ENCODE assay signal across 10 mouse cellular contexts in the genomic region with DNA sequence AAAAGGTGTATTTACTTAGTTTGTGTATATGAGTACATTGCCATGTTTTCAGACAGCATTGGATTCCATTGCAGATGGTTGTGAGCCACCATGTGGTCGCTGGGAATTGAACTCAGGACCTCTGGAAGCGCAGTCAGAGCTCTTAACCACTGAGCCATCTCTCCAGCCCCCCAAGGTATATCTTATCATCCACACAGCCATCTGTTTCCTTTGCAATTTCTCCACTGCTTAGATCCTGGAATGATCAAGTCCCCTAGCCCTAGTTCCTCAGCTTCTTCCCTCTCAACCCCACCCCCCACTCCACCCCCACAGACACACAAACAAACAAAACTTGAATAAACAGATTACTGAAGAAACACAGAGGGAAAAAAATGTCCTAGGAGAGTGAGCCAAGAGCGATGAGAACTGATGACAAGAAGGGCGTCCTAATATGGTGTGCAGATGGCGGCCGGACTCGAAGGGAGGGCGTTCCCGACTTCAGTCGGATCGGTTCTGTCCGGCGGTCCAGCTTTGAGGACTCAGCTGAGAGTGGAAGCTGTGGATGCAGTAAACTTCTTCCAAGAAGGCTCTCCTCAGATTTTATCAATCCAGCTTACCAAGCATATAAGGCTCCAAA.
DNase-seq lines count a peak whose midpoint lies in the region; ATAC-seq lines count a peak whose summit lies in the region.
"Had no signal": no experiment of that assay in that cellular context is flagged by ENCODE, and none has a peak within 500 bp of the region (broad histone marks: within the 10 kb centered on the region; RNA-seq: fewer than 3 reads in every experiment).

No protein-coding gene starts in this region.

- H3K4me3 ChIP-seq in embryonic facial prominence, embryonic 10.5 days = no peak overlapping the region
- no peak overlapping the region for H3K4me3 ChIP-seq in midbrain, embryonic 16.5 days (ENCODE audit: low read depth, low read length)
- H3K4me3 ChIP-seq: embryonic facial prominence, embryonic 15.5 days had no signal

- H3K27ac ChIP-seq in embryonic facial prominence, embryonic 10.5 days (replicated peaks) = no peak overlapping the region
- H3K27ac ChIP-seq in midbrain, embryonic 16.5 days (ENCODE audit: low read length) = no peak overlapping the region
- H3K27ac ChIP-seq: embryonic facial prominence, embryonic 15.5 days had no signal

- no peaks in the 10 kb centered on the region; the same call in 1 of the 2 replicates for H3K36me3 ChIP-seq in embryonic facial prominence, embryonic 10.5 days (replicated peaks)
- H3K36me3 ChIP-seq in midbrain, embryonic 16.5 days (ENCODE audit: control insufficient read depth, insufficient read depth, low read length) = no peaks in the 10 kb centered on the region
- H3K36me3 ChIP-seq: embryonic facial prominence, embryonic 15.5 days had no signal

- no peaks in the 10 kb centered on the region for H3K9me3 ChIP-seq in embryonic facial prominence, embryonic 10.5 days
- no peaks in the 10 kb centered on the region for H3K9me3 ChIP-seq in midbrain, embryonic 16.5 days (replicated peaks; ENCODE audit: control insufficient read depth, low read length, poor library complexity, severe bottlenecking)
- H3K9me3 ChIP-seq: embryonic facial prominence, embryonic 15.5 days had no signal

- peaks cover 38% of the 10 kb centered on the region for H3K4me1 ChIP-seq in embryonic facial prominence, embryonic 10.5 days
- peaks cover 7% of the 10 kb centered on the region; the same call in 1 of the 2 replicates for H3K4me1 ChIP-seq in midbrain, embryonic 16.5 days (ENCODE audit: control insufficient read depth, insufficient read depth, low read length)

- 91% methylated on average over 13 of the region's 13 CpGs for WGBS in embryonic facial prominence, embryonic 10.5 days
- 93% methylated on average over 13 of the region's 13 CpGs for WGBS in midbrain, embryonic 16.5 days

- peak; percentile 58 for DNase-seq in kidney, postnatal 14 days
- DNase-seq in kidney, adult 18-20 months = no peak
- DNase-seq in heart, postnatal 14 days = peak; percentile 52 to 62
- DNase-seq in lung, postnatal 10 days = peak; percentile 76
- DNase-seq in urinary bladder, postnatal 25 days (ENCODE audit: low spot score) = peak; percentile 39
- no peak for DNase-seq in embryonic facial prominence, embryonic 10.5 days (ENCODE audit: low spot score)
- DNase-seq: cerebellum, postnatal 25 days; kidney, adult 9 months had no signal

- H3K4me2 ChIP-seq in midbrain, embryonic 16.5 days (ENCODE audit: low read length) = no peak overlapping the region
- H3K4me2 ChIP-seq: embryonic facial prominence, embryonic 15.5 days had no signal

- no peaks in the 10 kb centered on the region for H3K27me3 ChIP-seq in embryonic facial prominence, embryonic 10.5 days (replicated peaks; ENCODE audit: low read depth, poor library complexity, severe bottlenecking)
- no peaks in the 10 kb centered on the region for H3K27me3 ChIP-seq in midbrain, embryonic 16.5 days (ENCODE audit: control insufficient read depth, insufficient read depth, low read depth, low read length)
- H3K27me3 ChIP-seq: embryonic facial prominence, embryonic 15.5 days had no signal

- intact Hi-C loops in heart, postnatal 14 days (cut with DNase I) = loop anchor here (5.0 kb wide), 1 partner anchor 134 kb away; a partner anchor contains a TSS

- H3K9ac ChIP-seq in midbrain, embryonic 16.5 days (ENCODE audit: low read depth, low read length) = no peak overlapping the region
- H3K9ac ChIP-seq: embryonic facial prominence, embryonic 15.5 days had no signal

- no peak for ATAC-seq in midbrain, embryonic 16.5 days

Comparison
In these comparisons a context has a peak if more than half of its experiments do, and no peak if none do; other contexts are left out.
1. DNase-seq: peak in kidney, postnatal 14 days (single experiment), heart, postnatal 14 days (2 of 2), lung, postnatal 10 days (single experiment) and urinary bladder, postnatal 25 days (single experiment); none in kidney, adult 18-20 months (single experiment) and embryonic facial prominence, embryonic 10.5 days (single experiment).